Comparison of ENCODE assay signal across 30 mouse cellular contexts in the genomic region with DNA sequence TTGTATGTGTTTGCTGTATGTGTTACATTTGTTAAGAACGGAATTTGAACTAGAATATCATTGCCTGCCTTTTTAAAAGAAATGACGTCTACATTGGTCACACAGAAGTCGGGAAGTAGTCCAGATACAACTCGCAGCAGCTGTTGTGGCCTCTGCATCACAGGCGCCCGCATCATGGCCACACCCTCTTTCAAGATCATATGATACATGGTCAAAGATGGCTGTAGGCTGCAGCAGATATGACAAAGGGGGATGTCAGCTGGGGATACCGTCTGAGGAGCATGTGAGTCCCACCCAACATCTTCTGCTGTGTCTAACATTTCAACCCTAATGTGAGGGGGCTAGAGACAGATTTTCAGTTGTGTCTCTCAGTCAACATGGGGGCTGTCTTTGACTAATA.
"Had no signal": no experiment of that assay in that cellular context is flagged by ENCODE, and none has a peak within 500 bp of the region (broad histone marks: within the 10 kb centered on the region; RNA-seq: fewer than 3 reads in every experiment).

No protein-coding gene starts in this region.

- DNase-seq: heart, postnatal 10 days; heart, postnatal 14 days; heart, postnatal 36 days; heart, postnatal 4 days; kidney, adult 11 months; kidney, adult 18-20 months; kidney, adult 2 months; kidney, adult 9 months; kidney, postnatal 10 days; kidney, postnatal 14 days; kidney, postnatal 25 days; kidney, postnatal 36 days; kidney, postnatal 4 days; layer of hippocampus, adult 9-11 months; layer of hippocampus, postnatal 36 days had no signal

- H3K27me3 ChIP-seq: heart, embryonic 12.5 days had no signal

- H3K4me2 ChIP-seq: heart, embryonic 11.5 days; heart, embryonic 12.5 days; heart, embryonic 13.5 days; heart, embryonic 15.5 days; hindbrain, embryonic 12.5 days; hindbrain, embryonic 13.5 days; hindbrain, embryonic 14.5 days; hindbrain, embryonic 15.5 days; intestine, embryonic 15.5 days; kidney, embryonic 15.5 days had no signal

- H3K27ac ChIP-seq: hindbrain, embryonic 10.5 days; hindbrain, embryonic 12.5 days; hindbrain, embryonic 13.5 days; hindbrain, embryonic 14.5 days; hindbrain, embryonic 15.5 days; hindbrain, postnatal 0 days; intestine, embryonic 15.5 days; kidney, embryonic 15.5 days; kidney, postnatal 0 days; layer of hippocampus, adult 2 months; left cerebral cortex, adult 2 months had no signal

- H3K4me3 ChIP-seq: heart, embryonic 12.5 days; heart, embryonic 13.5 days; heart, embryonic 15.5 days; hindbrain, embryonic 10.5 days; hindbrain, embryonic 12.5 days; hindbrain, embryonic 13.5 days; hindbrain, embryonic 15.5 days; intestine, embryonic 15.5 days; kidney, embryonic 15.5 days; layer of hippocampus, adult 2 months; left cerebral cortex, adult 2 months had no signal

- H3K9me3 ChIP-seq: heart, embryonic 12.5 days; heart, embryonic 13.5 days; heart, embryonic 15.5 days; hindbrain, embryonic 10.5 days; hindbrain, embryonic 12.5 days; hindbrain, embryonic 13.5 days; hindbrain, embryonic 15.5 days; intestine, embryonic 15.5 days; kidney, embryonic 15.5 days had no signal

- H3K36me3 ChIP-seq: heart, embryonic 12.5 days; heart, embryonic 13.5 days; heart, embryonic 15.5 days; hindbrain, embryonic 10.5 days; hindbrain, embryonic 12.5 days; hindbrain, embryonic 13.5 days; hindbrain, embryonic 15.5 days; intestine, embryonic 15.5 days; kidney, embryonic 15.5 days had no signal

- H3K4me1 ChIP-seq: intestine, embryonic 15.5 days had no signal
